Mouse (Mus musculus): ENCODE measurements around the gene Cep135.

- TF ChIP-seq CTCF (IDR thresholded peaks at IDR 0.05; ENCODE audit: extremely low read depth, insufficient read length, insufficient replicate concordance, low read depth, low read length) (no peak), POLR2A (IDR thresholded peaks at IDR 0.05; ENCODE audit: low read depth, low read length) (no peak)
These were observed 53.6 kb downstream of the Cep135 start for GRCm38 (mm10) chr5:76642076-76642475.

Data from small intestine, adult 2 months (tissue).